Mouse (Mus musculus): ENCODE measurements around the gene Rmnd5b. TPM values are rescaled to one million over a fixed set of nuclear protein-coding genes. Genes with fewer than 3 reads are reported as not detected.

Rmnd5b gene
- polyA plus RNA-seq, 1 experiment from 2014 or later: 45.6 TPM

DNA sequence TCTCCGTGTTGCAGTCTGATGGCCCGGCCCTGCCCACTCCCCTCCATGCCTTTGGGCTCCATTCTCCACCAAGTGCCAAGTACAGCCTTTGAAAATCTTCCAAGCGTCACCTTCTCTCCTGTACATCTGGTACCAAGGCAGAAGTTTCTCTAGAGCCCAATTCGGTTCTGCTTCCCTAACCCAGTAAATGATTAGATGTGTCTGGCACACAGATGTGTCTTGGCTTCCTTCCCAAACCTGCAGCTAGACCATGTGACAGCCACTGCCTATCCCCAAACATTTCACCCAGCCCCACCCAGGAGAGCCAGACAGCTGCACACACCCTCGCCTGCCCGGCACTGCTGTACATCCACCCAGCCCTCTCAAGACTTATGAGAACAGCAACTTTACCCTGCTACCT lies 23.0 kb upstream of the Rmnd5b start:
- no peaks in the 10 kb centered on the region for H3K36me3 ChIP-seq
- no peak overlapping the region; the same call in 1 of the 2 replicates for H3K27ac ChIP-seq
- no peak for DNase-seq (ENCODE audit: low spot score)
- H3K27me3 ChIP-seq (ENCODE audit: insufficient read depth, poor library complexity, severe bottlenecking): no peaks in the 10 kb centered on the region
- no peak overlapping the region for H3K4me3 ChIP-seq
- 79% methylated on average over 6 of the region's 6 CpGs for WGBS
- peaks cover 6% of the 10 kb centered on the region; the same call in 1 of the 2 replicates for H3K4me1 ChIP-seq (replicated peaks)
- H3K9me3 ChIP-seq: no peaks in the 10 kb centered on the region

DNA sequence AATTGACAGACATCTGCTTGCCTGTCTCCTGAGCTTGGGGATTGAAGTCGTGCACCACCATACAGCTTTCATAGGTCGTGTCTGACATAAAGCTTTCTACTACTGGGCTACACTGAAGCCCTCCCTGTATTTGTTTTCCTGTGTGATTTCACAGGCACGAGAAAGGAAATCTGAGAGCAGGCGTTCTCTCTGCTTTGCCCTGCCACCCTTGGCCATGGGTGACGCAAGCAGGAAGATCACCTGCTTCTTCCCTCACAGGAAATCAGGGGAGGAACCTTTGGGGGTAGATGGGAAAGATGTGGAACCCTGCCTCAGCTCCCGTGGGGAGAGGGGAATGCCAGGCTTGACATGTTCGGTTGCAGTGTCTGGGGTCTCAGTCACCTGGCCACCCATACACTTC lies 22.6 kb upstream of the Rmnd5b start:
- Histone ChIP-seq H3K27me3 (ENCODE audit: insufficient read depth, poor library complexity, severe bottlenecking) (no peaks in the 10 kb centered on the region), H3K9me3 (no peaks in the 10 kb centered on the region), H3K27ac (no peak overlapping the region), H3K4me3 (no peak overlapping the region), H3K36me3 (no peaks in the 10 kb centered on the region), H3K4me1 (replicated peaks) (peaks cover 6% of the 10 kb centered on the region; the same call in 1 of the 2 replicates)
- 70% methylated on average over 7 of the region's 7 CpGs for WGBS
- no peak for DNase-seq (ENCODE audit: low spot score)

DNA sequence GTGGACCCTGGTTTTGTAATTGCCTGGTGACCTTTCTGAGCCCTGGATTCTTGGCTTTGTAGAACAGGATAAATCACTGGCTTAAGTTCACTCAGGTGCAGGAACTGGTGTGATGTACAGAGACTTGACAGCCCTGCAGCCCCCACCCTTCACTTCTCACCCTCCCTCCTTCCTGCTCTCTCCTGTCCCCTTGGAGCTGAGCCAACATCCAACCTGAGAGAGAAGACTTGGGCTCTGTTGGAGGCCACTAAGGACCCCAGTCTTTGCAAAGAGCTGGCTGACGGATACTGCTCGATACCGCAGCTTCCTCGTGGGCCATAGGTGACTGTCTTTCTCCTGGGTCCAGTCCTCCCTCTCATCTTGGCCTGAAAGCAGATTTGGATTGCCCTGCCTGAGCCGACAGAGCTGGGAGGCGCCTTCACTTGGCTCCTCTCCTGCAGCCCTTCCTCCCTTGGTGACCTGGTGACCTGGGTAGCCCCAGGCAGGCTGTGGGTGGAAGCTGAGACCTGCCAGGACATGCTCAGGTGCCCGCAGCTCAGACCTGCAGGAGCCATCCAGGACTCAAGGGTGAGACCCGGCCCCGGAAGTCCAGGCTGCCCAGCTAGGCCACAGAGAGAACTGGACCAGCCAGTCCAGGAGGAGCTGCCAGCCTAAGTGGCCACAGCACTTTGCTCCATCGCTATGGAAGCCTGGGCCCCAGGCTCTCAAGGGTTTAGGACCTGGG lies 21.3 kb upstream of the Rmnd5b start:
- H3K9me3 ChIP-seq: no peaks in the 10 kb centered on the region
- no peak overlapping the region for H3K27ac ChIP-seq
- peaks cover 6% of the 10 kb centered on the region; the same call in 1 of the 2 replicates for H3K4me1 ChIP-seq (replicated peaks)
- no peaks in the 10 kb centered on the region for H3K36me3 ChIP-seq
- DNase-seq (ENCODE audit: low spot score): no peak
- no peak overlapping the region for H3K4me3 ChIP-seq
- peaks cover 3% of the 10 kb centered on the region for H3K27me3 ChIP-seq (ENCODE audit: insufficient read depth, poor library complexity, severe bottlenecking)
- WGBS: 85% methylated on average over 10 of the region's 10 CpGs

- peaks cover 24% of the 10 kb centered on the region for H3K27me3 ChIP-seq (ENCODE audit: insufficient read depth, poor library complexity, severe bottlenecking)
- 0 out of 2 replicates have a peak, but pooled peaks cover 2% of the 10 kb centered on the region for H3K9me3 ChIP-seq
- 92% methylated on average over 3 of the region's 3 CpGs for WGBS
- no peak overlapping the region for H3K27ac ChIP-seq
- peaks cover 21% of the 10 kb centered on the region for H3K4me1 ChIP-seq (replicated peaks)
- H3K4me3 ChIP-seq: no peak overlapping the region
- DNase-seq (ENCODE audit: low spot score): no peak
- H3K36me3 ChIP-seq: no peaks in the 10 kb centered on the region
Observed at GRCm38 (mm10) chr11:51654891-51655290, 19.2 kb upstream of the Rmnd5b start.

- Histone ChIP-seq H3K4me3 (no peak overlapping the region), H3K36me3 (no peaks in the 10 kb centered on the region), H3K27me3 (ENCODE audit: insufficient read depth, poor library complexity, severe bottlenecking) (peaks cover 29% of the 10 kb centered on the region), H3K4me1 (replicated peaks) (peaks cover 32% of the 10 kb centered on the region), H3K27ac (no peak overlapping the region), H3K9me3 (0 out of 2 replicates have a peak, but pooled peaks cover 2% of the 10 kb centered on the region)
- DNase-seq (ENCODE audit: low spot score): no peak
- 91% methylated on average over 6 of the region's 6 CpGs for WGBS
Observed at GRCm38 (mm10) chr11:51653736-51654135, 18.0 kb upstream of the Rmnd5b start.

- Histone ChIP-seq H3K9me3 (0 out of 2 replicates have a peak, but pooled peaks cover 2% of the 10 kb centered on the region), H3K27ac (no peak overlapping the region), H3K36me3 (no peaks in the 10 kb centered on the region), H3K4me1 (replicated peaks) (peaks cover 40% of the 10 kb centered on the region), H3K27me3 (ENCODE audit: insufficient read depth, poor library complexity, severe bottlenecking) (peaks cover 29% of the 10 kb centered on the region), H3K4me3 (no peak overlapping the region)
- WGBS: 90% methylated on average over 4 of the region's 4 CpGs
- DNase-seq (ENCODE audit: low spot score): no peak
Observed at GRCm38 (mm10) chr11:51652889-51653418, 17.3 kb upstream of the Rmnd5b start.

GRCm38 (mm10) chr11:51650691-51651515 lies 15.2 kb upstream of the Rmnd5b start, which contains the start of the genes N4bp3 and D930048N14Rik:
TSS of gene N4bp3 (minus strand) at chr11:51650842.
TSS of gene D930048N14Rik (plus strand) at chr11:51650954.
- Histone ChIP-seq H3K4me3 (peak within 1 kb of the TSS; percentile 66), H3K9me3 (0 out of 2 replicates have a peak, but pooled peaks cover 2% of the 10 kb centered on the region), H3K36me3 (peaks cover 3% of the 10 kb centered on the region), H3K27ac (peak within 1 kb of the TSS; percentile 87), H3K27me3 (ENCODE audit: insufficient read depth, poor library complexity, severe bottlenecking) (peaks cover 29% of the 10 kb centered on the region), H3K4me1 (replicated peaks) (peaks cover 51% of the 10 kb centered on the region)
- WGBS: 1% methylated on average over 70 of the region's 70 CpGs
- peak; percentile 75 for DNase-seq (ENCODE audit: low spot score)

- Histone ChIP-seq H3K36me3 (peaks cover 9% of the 10 kb centered on the region), H3K27me3 (ENCODE audit: insufficient read depth, poor library complexity, severe bottlenecking) (peaks cover 29% of the 10 kb centered on the region), H3K27ac (peak overlapping the region; percentile 87), H3K9me3 (0 out of 2 replicates have a peak, but pooled peaks cover 2% of the 10 kb centered on the region), H3K4me3 (peak overlapping the region; percentile 66), H3K4me1 (replicated peaks) (peaks cover 54% of the 10 kb centered on the region)
- WGBS: under 1% methylated on average over 30 of the region's 30 CpGs
- no peak for DNase-seq (ENCODE audit: low spot score)
Observed at GRCm38 (mm10) chr11:51650261-51650660, 14.6 kb upstream of the Rmnd5b start.

GRCm38 (mm10) chr11:51649889-51650199 lies 14.1 kb upstream of the Rmnd5b start:
- WGBS: 2% methylated on average over 7 of the region's 7 CpGs
- H3K4me1 ChIP-seq (replicated peaks): peaks cover 54% of the 10 kb centered on the region

DNA sequence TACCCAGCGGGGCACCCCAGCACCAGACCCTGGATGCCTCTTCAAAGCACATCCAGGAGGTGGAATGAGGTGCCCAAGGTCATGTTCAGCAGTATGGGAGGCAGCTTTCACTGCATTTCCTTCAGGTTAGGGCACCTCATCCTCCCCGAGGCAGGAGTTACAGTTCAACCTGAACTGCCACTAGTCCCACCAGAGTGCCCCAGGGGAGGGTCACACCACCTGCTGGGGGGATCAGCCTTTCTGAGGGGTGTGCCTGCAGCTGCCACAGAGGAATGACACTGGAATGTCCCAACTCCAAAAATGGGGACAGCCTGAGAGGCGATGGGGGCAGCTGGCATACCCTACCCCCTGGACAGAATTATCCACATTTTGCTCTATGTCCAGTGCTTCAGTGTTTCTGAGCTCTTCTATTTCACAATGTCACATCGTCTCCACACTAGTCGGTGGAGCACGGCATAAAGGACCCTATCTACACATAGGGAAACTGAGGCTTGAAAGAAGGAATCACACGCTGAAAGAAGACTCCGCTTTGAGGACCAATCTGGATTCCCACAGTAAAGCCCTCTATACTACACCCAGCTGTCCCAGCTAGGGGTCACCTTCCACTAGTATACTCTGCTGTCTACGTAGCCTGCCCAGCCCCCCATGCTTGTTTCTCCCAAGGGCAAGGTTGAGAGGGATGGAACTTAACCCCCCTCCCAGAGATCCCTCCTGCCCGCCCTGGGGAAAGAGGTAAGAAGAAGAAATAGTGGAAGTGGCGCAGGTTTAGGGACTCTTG lies 13.6 kb upstream of the Rmnd5b start:
- peaks cover 33% of the 10 kb centered on the region for H3K27me3 ChIP-seq (ENCODE audit: insufficient read depth, poor library complexity, severe bottlenecking)
- peaks cover 19% of the 10 kb centered on the region for H3K36me3 ChIP-seq
- peak overlapping the region; percentile 87 for H3K27ac ChIP-seq
- H3K4me3 ChIP-seq: peak overlapping the region; percentile 66
- no peak for DNase-seq (ENCODE audit: low spot score)
- H3K4me1 ChIP-seq (replicated peaks): peaks cover 57% of the 10 kb centered on the region
- 0 out of 2 replicates have a peak, but pooled peaks cover 2% of the 10 kb centered on the region for H3K9me3 ChIP-seq
- 15% methylated on average over 11 of the region's 11 CpGs for WGBS

More at GRCm38 (mm10) chr11:51649889-51650199, 14.1 kb upstream of the Rmnd5b start:
- H3K27me3 ChIP-seq (ENCODE audit: insufficient read depth, poor library complexity, severe bottlenecking): peaks cover 29% of the 10 kb centered on the region
- H3K36me3 ChIP-seq: peaks cover 14% of the 10 kb centered on the region
- DNase-seq (ENCODE audit: low spot score): peak; percentile 35
- H3K9me3 ChIP-seq: 0 out of 2 replicates have a peak, but pooled peaks cover 2% of the 10 kb centered on the region
- H3K27ac ChIP-seq: peak overlapping the region; percentile 87
- peak overlapping the region; percentile 66 for H3K4me3 ChIP-seq

DNA sequence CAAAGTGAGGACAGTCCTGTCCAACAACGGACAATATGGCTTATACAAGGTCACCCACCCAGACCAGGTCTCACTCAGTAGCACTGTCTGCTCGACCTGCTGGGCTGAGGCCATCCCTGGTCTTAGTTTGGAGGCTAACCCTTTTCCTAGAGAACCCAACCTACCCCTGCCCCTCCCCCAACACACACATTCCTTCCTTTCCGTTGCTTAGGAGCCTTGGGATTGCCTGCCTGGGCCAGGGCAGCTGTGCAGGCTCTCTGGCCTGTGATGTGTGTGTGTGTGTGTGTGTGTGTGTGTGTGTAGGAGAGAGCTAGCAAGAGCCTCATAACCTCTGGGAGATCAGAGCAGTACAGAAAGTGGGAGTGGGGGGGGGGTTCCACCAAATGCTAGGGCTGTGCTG lies 12.9 kb upstream of the Rmnd5b start:
- peak; percentile 87 for DNase-seq (ENCODE audit: low spot score)

More for the DNA sequence above, 12.9 kb upstream of the Rmnd5b start:
- H3K27ac ChIP-seq: peak overlapping the region; percentile 87
- WGBS: 11% methylated on average over 3 of the region's 3 CpGs
- H3K4me3 ChIP-seq: peak overlapping the region; percentile 66
- H3K4me1 ChIP-seq (replicated peaks): peaks cover 65% of the 10 kb centered on the region
- 0 out of 2 replicates have a peak, but pooled peaks cover 2% of the 10 kb centered on the region for H3K9me3 ChIP-seq
- peaks cover 39% of the 10 kb centered on the region for H3K27me3 ChIP-seq (ENCODE audit: insufficient read depth, poor library complexity, severe bottlenecking)
- peaks cover 26% of the 10 kb centered on the region for H3K36me3 ChIP-seq

Measured in hindbrain, embryonic 10.5 days (tissue).